Mouse (Mus musculus): ENCODE measurements around the gene Serpina3i.

GRCm38 (mm10) chr12:104298049-104298448 lies 35.1 kb downstream of the Serpina3i start:
- TF ChIP-seq CTCF (IDR thresholded peaks at IDR 0.05; ENCODE audit: insufficient read depth, low read depth, low read length) (no peak), POLR2A (IDR thresholded peaks at IDR 0.05; ENCODE audit: insufficient read depth, low read depth, low read length) (no peak)

Measured in olfactory bulb, adult 2 months (tissue).